Mouse (Mus musculus) spleen, postnatal 10 days (tissue): ENCODE measurements around the gene Arhgap44.

ENCODE experiments used
- DNase-seq, 2 experiments: peaks; one replicate each; pipeline ENCODE4 v3.0.0; 2021 to 2022; ENCODE audit warnings: low spot score in 2 of 2

The Arhgap44 gene

GRCm38 (mm10) chr11:65137145-65137652, 25.6 kb downstream of the Arhgap44 start:
- DNase-seq = no peak

- DNase-seq = no peak
These were observed 27.5 kb downstream of the Arhgap44 start for GRCm38 (mm10) chr11:65135251-65135739.

GRCm38 (mm10) chr11:65133661-65134060, 29.1 kb downstream of the Arhgap44 start:
- DNase-seq = no peak

- DNase-seq = no peak
These were observed 33.7 kb downstream of the Arhgap44 start for GRCm38 (mm10) chr11:65129110-65129509.

GRCm38 (mm10) chr11:65128666-65129065, 34.1 kb downstream of the Arhgap44 start:
- no peak for DNase-seq

- DNase-seq = no peak
These were observed 36.2 kb downstream of the Arhgap44 start for GRCm38 (mm10) chr11:65126566-65126965.

- DNase-seq = no peak
These were observed 37.8 kb downstream of the Arhgap44 start for GRCm38 (mm10) chr11:65124913-65125418.

- DNase-seq = no peak
These were observed 42.5 kb downstream of the Arhgap44 start for GRCm38 (mm10) chr11:65120276-65120675.

- DNase-seq = no peak
These were observed 47.0 kb downstream of the Arhgap44 start for GRCm38 (mm10) chr11:65115811-65116210.

GRCm38 (mm10) chr11:65112086-65112485, 50.7 kb downstream of the Arhgap44 start:
- DNase-seq = no peak

- DNase-seq = no peak
These were observed 51.1 kb downstream of the Arhgap44 start for GRCm38 (mm10) chr11:65111651-65112050.

GRCm38 (mm10) chr11:65110058-65110457, 52.7 kb downstream of the Arhgap44 start:
- no peak for DNase-seq

GRCm38 (mm10) chr11:65107734-65108171, 55.0 kb downstream of the Arhgap44 start:
- no peak for DNase-seq

GRCm38 (mm10) chr11:65107151-65107550, 55.6 kb downstream of the Arhgap44 start:
- DNase-seq = no peak

GRCm38 (mm10) chr11:65104076-65104475, 58.7 kb downstream of the Arhgap44 start:
- no peak for DNase-seq

- no peak for DNase-seq
These were observed 61.6 kb downstream of the Arhgap44 start for GRCm38 (mm10) chr11:65101206-65101605.

- no peak for DNase-seq
These were observed 62.7 kb downstream of the Arhgap44 start for GRCm38 (mm10) chr11:65100031-65100430.

- no peak for DNase-seq
These were observed 65.2 kb downstream of the Arhgap44 start for GRCm38 (mm10) chr11:65097526-65098070.

- no peak for DNase-seq
These were observed 65.9 kb downstream of the Arhgap44 start for GRCm38 (mm10) chr11:65096866-65097265.

GRCm38 (mm10) chr11:65092851-65093250, 69.9 kb downstream of the Arhgap44 start:
- DNase-seq = no peak

- DNase-seq = no peak
These were observed 72.4 kb downstream of the Arhgap44 start for GRCm38 (mm10) chr11:65090386-65090785.

GRCm38 (mm10) chr11:65089982-65090381, 72.8 kb downstream of the Arhgap44 start:
- no peak for DNase-seq

GRCm38 (mm10) chr11:65089282-65089681, 73.5 kb downstream of the Arhgap44 start:
- no peak for DNase-seq
